Mouse (Mus musculus) B cell, adult 2 months (primary cell): Measurements from ENCODE around the gene Bach2.
A peak's percentile ranks its signal among the peaks of the same experiment; 100 is the strongest.

Source experiments
- DNase-seq, 2 experiments: peaks; one replicate each; pipeline ENCODE4 v3.0.0; 2022

Bach2 gene

GRCm38 (mm10) chr4:32439974-32440739 is 201.6 kb downstream of the Bach2 start:
- no peak for DNase-seq

GRCm38 (mm10) chr4:32440740-32441072 is 202.1 kb downstream of the Bach2 start:
- no peak for DNase-seq

GRCm38 (mm10) chr4:32444671-32445196 is 206.1 kb downstream of the Bach2 start:
- DNase-seq, result no peak

GRCm38 (mm10) chr4:32447850-32448249 is 209.2 kb downstream of the Bach2 start:
- no peak for DNase-seq

GRCm38 (mm10) chr4:32461986-32462385 is 223.4 kb downstream of the Bach2 start:
- no peak for DNase-seq

GRCm38 (mm10) chr4:32463065-32463464 is 224.5 kb downstream of the Bach2 start:
- DNase-seq, result no peak

GRCm38 (mm10) chr4:32464540-32464939 is 225.9 kb downstream of the Bach2 start:
- DNase-seq, result no peak

GRCm38 (mm10) chr4:32466031-32466430 is 227.4 kb downstream of the Bach2 start:
- DNase-seq, result no peak

GRCm38 (mm10) chr4:32477977-32478660 is 239.5 kb downstream of the Bach2 start:
- DNase-seq, result no peak

GRCm38 (mm10) chr4:32479231-32479630 is 240.6 kb downstream of the Bach2 start:
- DNase-seq, result no peak

- no peak for DNase-seq
Measured at GRCm38 (mm10) chr4:32479801-32480700, 241.4 kb downstream of the Bach2 start.

GRCm38 (mm10) chr4:32481366-32482055 is 242.9 kb downstream of the Bach2 start:
- no peak for DNase-seq

- DNase-seq, result no peak
Measured at GRCm38 (mm10) chr4:32482138-32482537, 243.5 kb downstream of the Bach2 start.

- DNase-seq, result no peak
Measured at GRCm38 (mm10) chr4:32482936-32483335, 244.3 kb downstream of the Bach2 start.

GRCm38 (mm10) chr4:32485848-32486247 is 247.2 kb downstream of the Bach2 start:
- DNase-seq, result peak in 1 of 2 experiments; percentile 5

- DNase-seq, result no peak
Measured at GRCm38 (mm10) chr4:32486654-32487398, 248.2 kb downstream of the Bach2 start.

- no peak for DNase-seq
Measured at GRCm38 (mm10) chr4:32489186-32489585, 250.6 kb downstream of the Bach2 start.

- no peak for DNase-seq
Measured at GRCm38 (mm10) chr4:32491176-32491575, 252.6 kb downstream of the Bach2 start.

- no peak for DNase-seq
Measured at GRCm38 (mm10) chr4:32492834-32493233, 254.2 kb downstream of the Bach2 start.

GRCm38 (mm10) chr4:32501780-32502179 is 263.2 kb downstream of the Bach2 start:
- no peak for DNase-seq

- no peak for DNase-seq
Measured at GRCm38 (mm10) chr4:32502181-32502580, 263.6 kb downstream of the Bach2 start.

- DNase-seq, result no peak
Measured at GRCm38 (mm10) chr4:32504236-32504635, 265.6 kb downstream of the Bach2 start.
